Mouse (Mus musculus) midbrain, embryonic 12.5 days (tissue): Measurements from ENCODE around the gene H2-DMb1. TPM values are rescaled to one million over a fixed set of nuclear protein-coding genes. Genes with fewer than 3 reads are reported as not detected.

Source experiments
- ATAC-seq: fragments of 200-750 bp; cut with Nextera tagmentation; 2 replicates; pipeline ENCODE4 v1.8.0; 2017; ENCODE audit warnings: low read depth, moderate TSS enrichment, moderate library complexity; ENCODE audit not compliant: low FRiP score
- H3K27ac ChIP-seq: fragments of 300-500 bp; sonication (generic); replicated peaks from 2 replicates; pipeline ENCODE4 v1.5.1; 2016; ENCODE audit warnings: mild to moderate bottlenecking
- H3K27me3 ChIP-seq: fragments of 300-500 bp; sonication (generic); 2 replicates; pipeline ENCODE4 v1.6.1; 2016; ENCODE audit warnings: mild to moderate bottlenecking
- H3K36me3 ChIP-seq: fragments of 300-500 bp; sonication (generic); 2 replicates; pipeline ENCODE4 v1.6.1; 2016
- H3K4me1 ChIP-seq: fragments of 300-500 bp; sonication (generic); 2 replicates; pipeline ENCODE4 v1.6.1; 2016
- H3K4me2 ChIP-seq: fragments of 300-500 bp; sonication (generic); replicated peaks from 2 replicates; pipeline ENCODE4 v1.6.1; 2016; ENCODE audit warnings: mild to moderate bottlenecking, moderate library complexity
- H3K4me3 ChIP-seq: fragments of 300-500 bp; sonication (generic); 2 replicates; pipeline ENCODE4 v1.5.1; 2016; ENCODE audit warnings: mild to moderate bottlenecking
- H3K9ac ChIP-seq: fragments of 300-500 bp; sonication (generic); replicated peaks from 2 replicates; pipeline ENCODE4 v1.6.1; 2016; ENCODE audit warnings: mild to moderate bottlenecking, moderate library complexity
- H3K9me3 ChIP-seq: fragments of 300-500 bp; sonication (generic); 2 replicates; pipeline ENCODE4 v1.6.1; 2016; ENCODE audit warnings: mild to moderate bottlenecking
- WGBS: fragments of 180-500 bp; shearing (Covaris S2); methylation state at CpG from one replicate; pipeline ENCODE4 v1.1.7; 2016; 5-methylcytosine and 5-hydroxymethylcytosine counted together
- polyA plus RNA-seq: library from polyadenylated mRNA; unstranded; fragments of >200 nt; fragmentation: Nextera tagmentation; extraction: Ambion mirVana; gene quantifications from 2 replicates; pipeline ENCODE4 v1.2.1, GENCODE M21; 2016

The H2-DMb1 gene
- 0.16 and 0.73 TPM in 2 replicates for polyA plus RNA-seq

- 67% methylated on average over 4 of the region's 4 CpGs for WGBS
Measured at GRCm38 (mm10) chr17:34152923-34153322, at the start of gene H2-DMb1. TSS of gene H2-DMb1 (plus strand) at chr17:34153072.

GRCm38 (mm10) chr17:34104804-34105203 is 48.1 kb upstream of the H2-DMb1 start:
- Histone ChIP-seq H3K27ac (no peak overlapping the region), H3K27me3 (0 out of 2 replicates have a peak, but pooled peaks cover 5% of the 10 kb centered on the region), H3K9ac (no peak overlapping the region), H3K36me3 (peaks cover 9% of the 10 kb centered on the region; the same call in 1 of the 2 replicates), H3K4me1 (no peaks in the 10 kb centered on the region), H3K4me2 (no peak overlapping the region), H3K9me3 (no peaks in the 10 kb centered on the region), H3K4me3 (no peak overlapping the region)
- no peak for ATAC-seq
- WGBS = 92% methylated on average over 9 of the region's 9 CpGs

More at GRCm38 (mm10) chr17:34152923-34153322, at the start of gene H2-DMb1:
- Histone ChIP-seq H3K4me1 (no peaks in the 10 kb centered on the region), H3K27me3 (0 out of 2 replicates have a peak, but pooled peaks cover 3% of the 10 kb centered on the region), H3K27ac (no peak within 1 kb of the TSS), H3K4me2 (no peak within 1 kb of the TSS), H3K9me3 (no peaks in the 10 kb centered on the region), H3K9ac (no peak within 1 kb of the TSS), H3K36me3 (no peaks in the 10 kb centered on the region), H3K4me3 (no peak within 1 kb of the TSS)
- no peak for ATAC-seq

- ATAC-seq = no peak
- H3K36me3 ChIP-seq = peaks cover 26% of the 10 kb centered on the region
- H3K4me3 ChIP-seq = no peak overlapping the region
- H3K4me1 ChIP-seq = no peaks in the 10 kb centered on the region
- no peaks in the 10 kb centered on the region for H3K27me3 ChIP-seq
- H3K27ac ChIP-seq = no peak overlapping the region
- 88% methylated on average over 7 of the region's 7 CpGs for WGBS
- H3K4me2 ChIP-seq = no peak overlapping the region
- no peak overlapping the region for H3K9ac ChIP-seq
- H3K9me3 ChIP-seq = no peaks in the 10 kb centered on the region
Measured at GRCm38 (mm10) chr17:34106555-34106954, 46.3 kb upstream of the H2-DMb1 start.

GRCm38 (mm10) chr17:34107109-34107867 is 45.6 kb upstream of the H2-DMb1 start:
- ATAC-seq = no peak
- no peak overlapping the region for H3K4me2 ChIP-seq
- H3K36me3 ChIP-seq = peaks cover 33% of the 10 kb centered on the region
- H3K9ac ChIP-seq = no peak overlapping the region
- no peaks in the 10 kb centered on the region for H3K9me3 ChIP-seq
- no peak overlapping the region for H3K4me3 ChIP-seq
- 86% methylated on average over 7 of the region's 7 CpGs for WGBS
- H3K4me1 ChIP-seq = no peaks in the 10 kb centered on the region
- no peak overlapping the region for H3K27ac ChIP-seq
- no peaks in the 10 kb centered on the region for H3K27me3 ChIP-seq

GRCm38 (mm10) chr17:34108460-34108859 is 44.4 kb upstream of the H2-DMb1 start:
- ATAC-seq = no peak
- no peak overlapping the region for H3K4me3 ChIP-seq
- H3K27me3 ChIP-seq = no peaks in the 10 kb centered on the region
- no peak overlapping the region for H3K4me2 ChIP-seq
- H3K9ac ChIP-seq = no peak overlapping the region
- H3K9me3 ChIP-seq = no peaks in the 10 kb centered on the region
- 77% methylated on average over 6 of the region's 6 CpGs for WGBS
- no peak overlapping the region for H3K27ac ChIP-seq
- peaks cover 45% of the 10 kb centered on the region for H3K36me3 ChIP-seq
- H3K4me1 ChIP-seq = no peaks in the 10 kb centered on the region

- H3K9me3 ChIP-seq = no peaks in the 10 kb centered on the region
- no peaks in the 10 kb centered on the region for H3K27me3 ChIP-seq
- ATAC-seq = no peak
- 80% methylated on average over 14 of the region's 14 CpGs for WGBS
- H3K4me1 ChIP-seq = no peaks in the 10 kb centered on the region
- H3K4me3 ChIP-seq = no peak overlapping the region
- H3K9ac ChIP-seq = no peak overlapping the region; the same call in 1 of the 2 replicates
- peaks cover 52% of the 10 kb centered on the region for H3K36me3 ChIP-seq
- 0 out of 2 replicates have a peak overlapping the region, but pooled peaks have one; percentile 21 for H3K27ac ChIP-seq
- no peak overlapping the region for H3K4me2 ChIP-seq
Measured at GRCm38 (mm10) chr17:34109038-34109805, 43.6 kb upstream of the H2-DMb1 start.

GRCm38 (mm10) chr17:34109806-34110195 is 43.1 kb upstream of the H2-DMb1 start:
- no peak for ATAC-seq
- H3K9me3 ChIP-seq = no peaks in the 10 kb centered on the region
- H3K27ac ChIP-seq = 0 out of 2 replicates have a peak overlapping the region, but pooled peaks have one; percentile 21
- 0 out of 2 replicates have a peak, but pooled peaks cover under 1% of the 10 kb centered on the region for H3K4me1 ChIP-seq
- H3K4me3 ChIP-seq = no peak overlapping the region
- peaks cover 58% of the 10 kb centered on the region for H3K36me3 ChIP-seq
- no peak overlapping the region for H3K4me2 ChIP-seq
- WGBS = 70% methylated on average over 3 of the region's 3 CpGs
- H3K9ac ChIP-seq = no peak overlapping the region
- no peaks in the 10 kb centered on the region for H3K27me3 ChIP-seq

- Histone ChIP-seq H3K9ac (no peak overlapping the region), H3K36me3 (peaks cover 63% of the 10 kb centered on the region), H3K4me3 (no peak overlapping the region), H3K27me3 (no peaks in the 10 kb centered on the region), H3K27ac (0 out of 2 replicates have a peak overlapping the region, but pooled peaks have one; percentile 21), H3K9me3 (no peaks in the 10 kb centered on the region), H3K4me2 (no peak overlapping the region), H3K4me1 (0 out of 2 replicates have a peak, but pooled peaks cover 5% of the 10 kb centered on the region)
- no peak for ATAC-seq
- WGBS = 65% methylated on average over 8 of the region's 8 CpGs
Measured at GRCm38 (mm10) chr17:34110309-34110708, 42.6 kb upstream of the H2-DMb1 start.

GRCm38 (mm10) chr17:34114114-34114513 is 38.8 kb upstream of the H2-DMb1 start:
- no peak overlapping the region for H3K4me2 ChIP-seq
- H3K4me3 ChIP-seq = no peak overlapping the region
- no peaks in the 10 kb centered on the region for H3K27me3 ChIP-seq
- WGBS = 93% methylated on average over 7 of the region's 7 CpGs
- H3K27ac ChIP-seq = no peak overlapping the region
- no peak for ATAC-seq
- peaks cover 82% of the 10 kb centered on the region for H3K36me3 ChIP-seq
- H3K4me1 ChIP-seq = peaks cover 24% of the 10 kb centered on the region
- H3K9ac ChIP-seq = no peak overlapping the region
- H3K9me3 ChIP-seq = no peaks in the 10 kb centered on the region

- Histone ChIP-seq H3K4me3 (peak overlapping the region; percentile 99), H3K27ac (peak overlapping the region; percentile 22; the same call in 1 of the 2 replicates), H3K9me3 (no peaks in the 10 kb centered on the region), H3K36me3 (peaks cover 59% of the 10 kb centered on the region), H3K9ac (peak overlapping the region; percentile 96), H3K4me2 (peak overlapping the region; percentile 98), H3K27me3 (no peaks in the 10 kb centered on the region), H3K4me1 (peaks cover 24% of the 10 kb centered on the region)
- ATAC-seq = no peak
- 39% methylated on average over 7 of the region's 7 CpGs for WGBS
Measured at GRCm38 (mm10) chr17:34116736-34117370, 36.0 kb upstream of the H2-DMb1 start.

- H3K36me3 ChIP-seq = peaks cover 51% of the 10 kb centered on the region
Measured at GRCm38 (mm10) chr17:34117421-34118112, 35.3 kb upstream of the H2-DMb1 start.

More at GRCm38 (mm10) chr17:34117421-34118112, 35.3 kb upstream of the H2-DMb1 start:
- WGBS = 0% methylated on average over 5 of the region's 5 CpGs
- Histone ChIP-seq H3K4me1 (peaks cover 24% of the 10 kb centered on the region), H3K9me3 (no peaks in the 10 kb centered on the region), H3K27ac (peak overlapping the region; percentile 100), H3K4me2 (peak overlapping the region; percentile 98), H3K27me3 (no peaks in the 10 kb centered on the region), H3K4me3 (peak overlapping the region; percentile 99), H3K9ac (peak overlapping the region; percentile 96)
- no peak for ATAC-seq
